Comparison of ENCODE assay signal across 12 mouse cellular contexts in the genomic region with DNA sequence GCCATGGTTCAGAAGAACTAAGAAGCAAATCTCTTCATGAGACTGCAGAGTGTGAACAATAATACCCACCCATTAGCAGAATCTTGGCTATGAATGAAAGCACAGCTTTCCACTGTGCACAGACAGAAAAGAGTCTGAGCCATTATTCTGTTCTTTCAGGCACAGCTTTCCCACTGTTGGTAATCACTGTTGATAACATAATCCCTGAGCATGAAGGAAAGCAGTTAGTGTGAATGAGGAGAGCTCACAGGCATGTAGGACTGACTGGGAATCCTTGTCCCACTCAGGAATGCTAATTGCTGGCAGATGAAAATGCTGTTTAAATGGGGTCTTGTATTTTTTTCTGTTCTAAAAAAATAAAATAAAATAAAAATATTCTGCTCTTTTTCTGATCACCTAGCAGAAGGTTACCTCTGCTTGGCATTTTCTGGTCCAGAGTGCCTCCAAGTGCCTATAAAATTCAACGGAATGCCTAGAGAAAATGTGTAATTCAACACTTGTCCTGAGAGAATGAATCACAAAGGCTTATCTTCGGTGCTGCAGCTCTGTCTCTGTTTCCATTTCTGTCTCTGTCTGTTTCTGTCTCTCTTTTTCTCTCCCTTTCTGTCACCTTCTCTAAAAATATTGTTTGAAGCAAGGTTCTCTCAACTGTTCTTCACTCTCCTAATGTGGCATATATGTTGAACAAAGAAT.
DNase-seq lines count a peak whose midpoint lies in the region; ATAC-seq lines count a peak whose summit lies in the region.
"Had no signal": no experiment of that assay in that cellular context is flagged by ENCODE, and none has a peak within 500 bp of the region (broad histone marks: within the 10 kb centered on the region; RNA-seq: fewer than 3 reads in every experiment).

No protein-coding gene starts in this region.

- H3K27ac ChIP-seq in neural tube, embryonic 11.5 days (ENCODE audit: low read depth, low read length), result peak overlapping the region; percentile 53; the same call in 1 of the 2 replicates
- H3K27ac ChIP-seq in forebrain, embryonic 12.5 days, result peak overlapping the region; percentile 93
- H3K27ac ChIP-seq in midbrain, embryonic 11.5 days (ENCODE audit: low read depth, low read length), result peak overlapping the region; percentile 82
- H3K27ac ChIP-seq: lung, embryonic 15.5 days; stomach, postnatal 0 days had no signal

- no peak overlapping the region for H3K9ac ChIP-seq in neural tube, embryonic 11.5 days (ENCODE audit: low read length)
- H3K9ac ChIP-seq in forebrain, embryonic 12.5 days, result no peak overlapping the region
- H3K9ac ChIP-seq in midbrain, embryonic 11.5 days (ENCODE audit: low read length), result no peak overlapping the region
- H3K9ac ChIP-seq: lung, embryonic 15.5 days had no signal

- no peaks in the 10 kb centered on the region; the same call in 1 of the 2 replicates for H3K4me1 ChIP-seq in neural tube, embryonic 11.5 days (ENCODE audit: control insufficient read depth, insufficient read depth, low read length)
- no peaks in the 10 kb centered on the region for H3K4me1 ChIP-seq in forebrain, embryonic 12.5 days
- H3K4me1 ChIP-seq in midbrain, embryonic 11.5 days (ENCODE audit: control insufficient read depth, insufficient read depth, low read length), result no peaks in the 10 kb centered on the region; the same call in 1 of the 2 replicates
- H3K4me1 ChIP-seq: lung, embryonic 15.5 days had no signal

- no peak overlapping the region for H3K4me3 ChIP-seq in neural tube, embryonic 11.5 days (ENCODE audit: low read depth, low read length)
- no peak overlapping the region for H3K4me3 ChIP-seq in forebrain, embryonic 12.5 days (replicated peaks)
- no peak overlapping the region for H3K4me3 ChIP-seq in midbrain, embryonic 11.5 days (ENCODE audit: low read depth, low read length)
- H3K4me3 ChIP-seq: lung, embryonic 15.5 days had no signal

- H3K27me3 ChIP-seq in neural tube, embryonic 11.5 days (ENCODE audit: control insufficient read depth, insufficient read depth, low read length), result no peaks in the 10 kb centered on the region
- H3K27me3 ChIP-seq in forebrain, embryonic 12.5 days, result no peaks in the 10 kb centered on the region
- no peaks in the 10 kb centered on the region for H3K27me3 ChIP-seq in midbrain, embryonic 11.5 days (ENCODE audit: control insufficient read depth, insufficient read depth, low read length)
- H3K27me3 ChIP-seq: lung, embryonic 15.5 days had no signal

- H3K4me2 ChIP-seq in neural tube, embryonic 11.5 days (ENCODE audit: low read depth), result no peak overlapping the region
- H3K4me2 ChIP-seq in forebrain, embryonic 12.5 days, result peak overlapping the region; percentile 40
- H3K4me2 ChIP-seq in midbrain, embryonic 11.5 days, result 0 out of 2 replicates have a peak overlapping the region, but pooled peaks have one; percentile 26
- H3K4me2 ChIP-seq: lung, embryonic 15.5 days had no signal

- no peaks in the 10 kb centered on the region for H3K9me3 ChIP-seq in neural tube, embryonic 11.5 days (ENCODE audit: control insufficient read depth, low read length)
- H3K9me3 ChIP-seq in forebrain, embryonic 12.5 days, result no peaks in the 10 kb centered on the region
- no peaks in the 10 kb centered on the region for H3K9me3 ChIP-seq in midbrain, embryonic 11.5 days (ENCODE audit: control insufficient read depth, low read length)
- H3K9me3 ChIP-seq: lung, embryonic 15.5 days had no signal

- DNase-seq in neural tube, embryonic 11.5 days (ENCODE audit: low spot score), result no peak
- no peak for DNase-seq in neural tube, embryonic 10.5 days (ENCODE audit: extremely low spot score, low spot score)
- DNase-seq in midbrain, embryonic 11.5 days (ENCODE audit: low spot score, missing footprints), result peak; percentile 90
- no peak for DNase-seq in spleen, postnatal 36 days (ENCODE audit: low spot score in 2 of 2)
- no peak for DNase-seq in spleen, postnatal 14 days (ENCODE audit: low spot score in 2 of 2)
- DNase-seq in right cerebral cortex, postnatal 36 days (ENCODE audit: low spot score in 2 of 2), result no peak
- DNase-seq: adrenal gland, adult 2 months; kidney, adult 11 months had no signal

- ATAC-seq in neural tube, embryonic 11.5 days (ENCODE audit: insufficient read depth, low FRiP score, low TSS enrichment), result peak; percentile 63
- peak; percentile 95 for ATAC-seq in forebrain, embryonic 12.5 days (ENCODE audit: low FRiP score)
- ATAC-seq in midbrain, embryonic 11.5 days (ENCODE audit: low FRiP score), result peak; percentile 96
- no peak for ATAC-seq in activated CD4-positive, CD25-positive, alpha-beta regulatory T cell, adult 4 months

- no peaks in the 10 kb centered on the region for H3K36me3 ChIP-seq in neural tube, embryonic 11.5 days (ENCODE audit: control insufficient read depth, insufficient read depth, low read length)
- no peaks in the 10 kb centered on the region for H3K36me3 ChIP-seq in forebrain, embryonic 12.5 days (replicated peaks)
- no peaks in the 10 kb centered on the region for H3K36me3 ChIP-seq in midbrain, embryonic 11.5 days (ENCODE audit: control insufficient read depth, insufficient read depth, low read length)
- H3K36me3 ChIP-seq: lung, embryonic 15.5 days had no signal

- 17% methylated on average over 2 of the region's 2 CpGs for WGBS in neural tube, embryonic 11.5 days
- 3% methylated on average over 2 of the region's 2 CpGs for WGBS in forebrain, embryonic 12.5 days
- WGBS in midbrain, embryonic 11.5 days, result 9% methylated on average over 2 of the region's 2 CpGs
